Mouse (Mus musculus) midbrain, postnatal 0 days (tissue): Measurements from ENCODE around the gene Nipal4. TPM values are rescaled to one million over a fixed set of nuclear protein-coding genes. Genes with fewer than 3 reads are reported as not detected.

Source experiments
- ATAC-seq: fragments of 200-750 bp; cut with Nextera tagmentation; 2 replicates; pipeline ENCODE4 v1.8.0; 2017; ENCODE audit warnings: moderate number of reproducible peaks, mild to moderate bottlenecking, moderate TSS enrichment, moderate library complexity; ENCODE audit not compliant: low FRiP score
- DNase-seq: peaks from one replicate; pipeline ENCODE4 v3.0.0-alpha.2; 2015; ENCODE audit warnings: low spot score
- H3K27ac ChIP-seq: fragments of 300-500 bp; sonication (generic); 2 replicates; pipeline ENCODE4 v1.5.1; 2014; ENCODE audit warnings: low read depth, mild to moderate bottlenecking, low read length, mixed read lengths
- H3K27me3 ChIP-seq: fragments of 300-500 bp; sonication (generic); 2 replicates; pipeline ENCODE4 v1.6.1; 2014; ENCODE audit warnings: low read length, control low read depth, mixed read lengths; ENCODE audit not compliant: insufficient read depth
- H3K36me3 ChIP-seq: fragments of 300-500 bp; sonication (generic); 2 replicates; pipeline ENCODE4 v1.6.1; 2014; ENCODE audit warnings: low read length, control low read depth, mixed read lengths; ENCODE audit not compliant: insufficient read depth
- H3K4me1 ChIP-seq: fragments of 300-500 bp; sonication (generic); 2 replicates; pipeline ENCODE4 v1.6.1; 2014; ENCODE audit warnings: mild to moderate bottlenecking, control low read depth, antibody characterized with exemption, low read length, mixed read lengths; ENCODE audit not compliant: insufficient read depth
- H3K4me2 ChIP-seq: fragments of 300-500 bp; sonication (generic); 2 replicates; pipeline ENCODE4 v1.6.1; 2014; ENCODE audit warnings: low read depth, mild to moderate bottlenecking, low read length, mixed read lengths; ENCODE audit not compliant: poor library complexity, severe bottlenecking
- H3K4me3 ChIP-seq: fragments of 300-500 bp; sonication (generic); 2 replicates; pipeline ENCODE4 v1.5.1; 2014; ENCODE audit warnings: low read depth, mild to moderate bottlenecking, low read length, moderate library complexity
- H3K9ac ChIP-seq: fragments of 300-500 bp; sonication (generic); replicated peaks from 2 replicates; pipeline ENCODE4 v1.6.1; 2014; ENCODE audit warnings: mild to moderate bottlenecking, low read length, moderate library complexity, mixed read lengths; ENCODE audit not compliant: poor library complexity, severe bottlenecking
- H3K9me3 ChIP-seq: fragments of 300-500 bp; sonication (generic); 2 replicates; pipeline ENCODE4 v1.6.1; 2016; ENCODE audit warnings: low read length, control low read depth
- CTCF ChIP-seq: IDR thresholded peaks from 2 replicates; pipeline ENCODE4 v1.5.1; 2016; ENCODE audit warnings: antibody characterized with exemption, mild to moderate bottlenecking
- WGBS: fragments of 180-500 bp; shearing (Covaris S2); extraction: QIAGEN DNeasy Blood & Tissue Kit; methylation state at CpG from one replicate; pipeline ENCODE4 v1.1.7; 2014; 5-methylcytosine and 5-hydroxymethylcytosine counted together
- polyA plus RNA-seq: library from polyadenylated mRNA; unstranded; fragments of >200 nt; fragmentation: Nextera tagmentation; extraction: Ambion mirVana; gene quantifications from 2 replicates; pipeline ENCODE4 v1.2.1, GENCODE M21; 2015
- total RNA-seq: library from RNA; depleted of rRNA; stranded (reverse); fragments of >200 nt; gene quantifications from 2 replicates; pipeline ENCODE4 v1.2.3, GENCODE M21; 2014

Nipal4 gene
- total and polyA plus RNA-seq, 2 experiments from 2014 or later, result 0.10 to 0.27 TPM

DNA sequence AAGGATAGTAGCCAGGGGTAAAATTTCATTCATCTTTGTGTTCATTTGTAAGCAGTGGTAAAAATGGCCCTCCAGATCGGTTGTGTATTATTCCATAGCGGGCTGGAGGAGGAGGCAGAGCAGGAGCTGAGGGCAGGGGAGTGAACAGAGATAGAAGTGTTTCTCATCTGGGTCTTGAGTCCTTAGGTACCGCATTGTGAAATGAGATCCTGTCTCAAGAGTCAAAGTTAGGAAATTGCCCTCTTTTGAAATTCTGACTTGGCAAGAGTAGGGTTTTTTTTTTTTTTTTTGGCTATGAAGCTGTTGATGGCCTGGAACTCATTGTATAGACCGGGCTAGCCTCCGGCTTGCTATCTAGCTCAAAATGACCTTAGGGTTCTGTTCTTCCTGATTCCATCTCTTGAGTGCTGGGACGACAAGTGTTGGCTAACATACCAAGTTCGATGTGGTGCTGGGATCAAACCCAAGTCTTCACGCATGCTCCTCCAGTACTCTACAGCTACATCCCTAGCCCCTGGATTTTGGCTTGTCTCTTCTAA is 42.9 kb downstream of the Nipal4 start:
- Histone ChIP-seq H3K4me1 (no peaks in the 10 kb centered on the region), H3K4me3 (no peak overlapping the region), H3K27ac (no peak overlapping the region), H3K9me3 (no peaks in the 10 kb centered on the region), H3K4me2 (no peak overlapping the region), H3K27me3 (no peaks in the 10 kb centered on the region), H3K36me3 (peaks cover 22% of the 10 kb centered on the region), H3K9ac (no peak overlapping the region)
- no peak for TF ChIP-seq CTCF
- DNase-seq (no peak), ATAC-seq (no peak)
- WGBS, result 93% methylated on average over 8 of the region's 8 CpGs

DNA sequence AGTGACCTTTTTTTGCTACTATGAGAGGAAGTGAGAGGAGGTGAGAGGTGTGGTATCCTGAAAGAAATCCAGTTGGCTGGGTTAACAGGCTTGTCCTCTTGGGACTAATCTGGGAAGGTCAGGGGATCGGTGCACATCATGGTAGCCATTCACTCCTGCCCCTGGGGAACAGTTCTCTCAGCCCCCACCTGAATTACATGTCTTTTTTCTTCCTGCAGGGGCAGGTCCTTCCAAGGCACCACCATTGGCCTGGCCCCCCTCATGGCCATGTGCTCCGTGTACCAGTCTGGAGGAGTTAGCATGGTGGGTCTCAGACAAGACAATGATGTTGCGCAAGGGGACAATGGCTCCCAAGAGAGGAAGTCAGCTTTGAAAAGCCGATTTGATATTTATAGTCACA is 43.4 kb downstream of the Nipal4 start:
- H3K36me3 ChIP-seq, result peaks cover 23% of the 10 kb centered on the region
- no peak overlapping the region for H3K27ac ChIP-seq
- TF ChIP-seq CTCF, result no peak
- WGBS, result 84% methylated on average over 4 of the region's 4 CpGs
- DNase-seq, result no peak
- H3K27me3 ChIP-seq, result no peaks in the 10 kb centered on the region
- ATAC-seq, result no peak
- H3K4me1 ChIP-seq, result no peaks in the 10 kb centered on the region
- H3K9me3 ChIP-seq, result no peaks in the 10 kb centered on the region
- no peak overlapping the region for H3K4me2 ChIP-seq
- no peak overlapping the region for H3K9ac ChIP-seq
- no peak overlapping the region for H3K4me3 ChIP-seq

DNA sequence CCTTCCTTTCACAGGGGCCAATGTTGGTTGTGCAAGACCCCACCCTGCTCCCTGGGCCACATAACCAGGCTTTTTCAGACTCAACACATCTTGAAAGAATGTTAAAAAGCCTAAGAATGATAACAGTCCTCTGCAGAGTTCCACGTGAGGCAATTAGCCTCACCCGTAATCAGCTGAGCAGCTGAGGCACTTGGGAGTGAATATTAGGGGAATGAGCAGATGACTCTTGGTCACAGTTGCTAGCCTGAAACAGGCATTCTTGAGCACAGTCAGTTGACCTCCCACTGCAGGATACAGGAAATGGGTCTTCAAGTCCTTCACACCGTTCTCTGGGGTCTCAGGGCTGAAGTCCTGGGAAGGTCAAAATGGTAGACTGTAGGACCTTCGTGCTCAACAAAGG is 44.6 kb downstream of the Nipal4 start:
- DNase-seq (no peak), ATAC-seq (no peak)
- Histone ChIP-seq H3K4me2 (no peak overlapping the region), H3K4me1 (no peaks in the 10 kb centered on the region), H3K27ac (no peak overlapping the region), H3K36me3 (peaks cover 20% of the 10 kb centered on the region), H3K9ac (no peak overlapping the region), H3K9me3 (no peaks in the 10 kb centered on the region), H3K4me3 (no peak overlapping the region), H3K27me3 (no peaks in the 10 kb centered on the region)
- no peak for TF ChIP-seq CTCF
- WGBS, result 93% methylated on average over 4 of the region's 4 CpGs

DNA sequence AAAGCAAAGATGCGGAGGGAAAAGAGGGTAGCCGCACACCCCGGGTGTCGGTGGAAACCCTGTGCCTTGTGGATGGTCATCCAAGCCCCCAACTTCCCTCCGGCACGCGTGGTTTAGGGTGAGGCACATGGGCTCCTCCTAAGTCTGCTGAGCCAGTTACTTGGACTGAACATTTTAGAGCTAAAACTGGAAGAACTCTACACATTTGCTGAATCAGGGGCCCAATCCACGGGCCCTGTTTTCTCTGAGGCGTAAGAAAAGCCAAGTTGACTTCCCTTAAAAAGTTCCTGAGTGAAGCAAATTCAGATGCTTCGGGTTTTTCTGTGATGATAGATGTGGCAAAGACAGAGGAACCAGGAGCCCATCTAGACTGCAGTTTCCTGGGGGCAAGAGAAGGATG is 46.2 kb downstream of the Nipal4 start:
- no peak for ATAC-seq
- no peak overlapping the region for H3K27ac ChIP-seq
- TF ChIP-seq CTCF, result no peak

DNA sequence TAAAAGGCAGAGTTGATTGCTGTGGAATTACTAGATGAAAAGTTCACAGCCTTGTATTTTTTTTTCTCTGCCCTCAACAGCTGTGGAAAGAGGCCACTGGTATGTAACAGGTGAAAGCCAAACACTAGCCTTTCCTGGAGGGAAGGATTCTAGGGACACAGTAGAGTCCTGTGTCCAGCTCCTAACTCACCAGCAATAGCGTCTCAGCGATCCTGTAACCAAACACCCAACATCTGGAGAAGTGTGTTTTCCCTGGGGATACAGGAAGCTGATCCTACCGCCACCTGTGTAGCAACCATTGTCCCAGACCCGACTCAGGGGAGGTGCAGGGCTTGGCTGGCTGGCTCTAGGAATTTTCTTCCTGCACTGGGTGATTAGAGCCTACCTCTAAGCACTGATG is 46.7 kb downstream of the Nipal4 start:
- no peaks in the 10 kb centered on the region for H3K27me3 ChIP-seq
- peaks cover 21% of the 10 kb centered on the region; the same call in 1 of the 2 replicates for H3K36me3 ChIP-seq
- 27% methylated on average over 4 of the region's 4 CpGs for WGBS
- no peaks in the 10 kb centered on the region for H3K4me1 ChIP-seq
- no peak overlapping the region for H3K27ac ChIP-seq
- no peak overlapping the region for H3K9ac ChIP-seq
- no peaks in the 10 kb centered on the region for H3K9me3 ChIP-seq
- no peak for TF ChIP-seq CTCF
- ATAC-seq (no peak), DNase-seq (no peak)
- no peak overlapping the region for H3K4me3 ChIP-seq
- H3K4me2 ChIP-seq, result no peak overlapping the region

More for the DNA sequence above, 46.2 kb downstream of the Nipal4 start:
- no peak for DNase-seq
- Histone ChIP-seq H3K4me3 (no peak overlapping the region), H3K9me3 (no peaks in the 10 kb centered on the region), H3K27me3 (no peaks in the 10 kb centered on the region), H3K36me3 (peaks cover 22% of the 10 kb centered on the region), H3K9ac (no peak overlapping the region), H3K4me1 (no peaks in the 10 kb centered on the region), H3K4me2 (no peak overlapping the region)
- WGBS, result 89% methylated on average over 10 of the region's 10 CpGs

DNA sequence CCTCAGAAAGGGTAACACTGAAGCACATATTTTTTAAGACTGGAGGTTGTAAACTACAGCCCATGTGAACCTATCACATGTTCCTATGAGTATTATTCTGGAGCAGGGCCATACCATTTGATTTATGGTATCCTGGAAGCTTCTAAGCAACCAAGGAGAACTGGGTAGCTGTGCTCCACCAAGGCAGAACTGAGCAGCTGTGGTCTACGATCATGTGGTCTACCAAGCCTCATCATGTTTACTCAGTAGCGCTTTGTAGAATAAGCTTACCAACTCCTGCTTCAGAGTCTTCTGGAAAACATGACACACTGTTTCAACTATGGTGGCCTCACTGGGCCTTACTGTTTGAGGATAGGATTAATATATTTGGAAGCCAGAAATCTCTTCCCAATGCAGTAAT is 49.8 kb downstream of the Nipal4 start:
- H3K9ac ChIP-seq, result no peak overlapping the region
- no peak overlapping the region for H3K4me2 ChIP-seq
- H3K4me3 ChIP-seq, result no peak overlapping the region
- ATAC-seq (no peak), DNase-seq (no peak)
- 89% methylated on average over 2 of the region's 2 CpGs for WGBS
- H3K36me3 ChIP-seq, result peaks cover 23% of the 10 kb centered on the region
- no peaks in the 10 kb centered on the region for H3K9me3 ChIP-seq
- H3K4me1 ChIP-seq, result no peaks in the 10 kb centered on the region
- no peaks in the 10 kb centered on the region for H3K27me3 ChIP-seq
- H3K27ac ChIP-seq, result no peak overlapping the region
- no peak for TF ChIP-seq CTCF
